Mouse (Mus musculus) E14TG2a.4 (cell line): ENCODE data around the gene Kynu.

Experiments used
- H3K27me3 ChIP-seq: 2 replicates; pipeline ENCODE4 v1.6.1; 2014; ENCODE audit warnings: low read length, control low read depth; ENCODE audit not compliant: insufficient read depth
- H3K36me3 ChIP-seq: 2 replicates; pipeline ENCODE4 v1.6.1; 2014; ENCODE audit warnings: low read length, control low read depth; ENCODE audit not compliant: insufficient read depth
- H3K4me1 ChIP-seq: replicated peaks from 2 replicates; pipeline ENCODE4 v1.6.1; 2014; ENCODE audit warnings: low read depth, low read length, control low read depth
- H3K4me3 ChIP-seq: replicated peaks from 2 replicates; pipeline ENCODE4 v1.5.1; 2014; ENCODE audit warnings: mild to moderate bottlenecking, low read length
- H3K9me3 ChIP-seq: 2 replicates; pipeline ENCODE4 v1.6.1; 2014; ENCODE audit warnings: low read length, control low read depth
- CTCF ChIP-seq: conservative IDR thresholded peaks from 2 replicates; pipeline ENCODE4 v1.5.1; 2014; ENCODE audit warnings: low read length
- NANOG ChIP-seq: IDR thresholded peaks from 2 replicates; pipeline ENCODE4 v1.6.1; 2014; ENCODE audit warnings: borderline replicate concordance, low read length, mixed read lengths
- POU5F1 ChIP-seq: IDR thresholded peaks from 2 replicates; pipeline ENCODE4 v1.6.1; 2014; ENCODE audit warnings: low read length, borderline replicate concordance

Kynu gene

GRCm38 (mm10) chr2:43555062-43555888 is at the start of gene Kynu:
Gene Kynu (plus strand): TSS chr2:43555329.
- no peak for TF ChIP-seq CTCF
- TF ChIP-seq POU5F1 = no peak
- no peak for TF ChIP-seq NANOG
- no peaks in the 10 kb centered on the region for H3K27me3 ChIP-seq
- H3K9me3 ChIP-seq = no peaks in the 10 kb centered on the region
- peaks cover 14% of the 10 kb centered on the region; the same call in 1 of the 2 replicates for H3K4me1 ChIP-seq
- no peak within 1 kb of the TSS for H3K4me3 ChIP-seq
- no peaks in the 10 kb centered on the region for H3K36me3 ChIP-seq

DNA sequence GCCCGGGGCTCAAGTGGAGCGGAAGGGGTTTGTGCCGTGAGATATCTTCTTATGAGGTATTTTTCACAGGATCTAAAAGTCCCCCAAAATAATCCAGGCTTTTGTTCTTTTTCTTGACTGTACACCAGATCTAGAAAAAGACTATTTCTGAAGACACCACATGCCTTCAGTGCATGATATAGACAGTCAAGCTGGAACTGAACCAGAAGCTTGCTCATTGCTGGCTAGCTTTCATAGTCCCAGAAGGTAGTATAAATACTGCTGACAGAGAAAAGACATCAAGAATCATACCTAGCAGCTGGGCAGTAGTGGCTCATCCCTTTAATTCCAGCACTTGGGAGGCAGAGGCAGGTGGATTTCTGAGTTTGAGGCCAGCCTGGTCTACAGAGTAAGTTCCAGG is 48.9 kb upstream of the Kynu start:
- Histone ChIP-seq H3K27me3 (no peaks in the 10 kb centered on the region), H3K4me3 (no peak overlapping the region), H3K4me1 (no peaks in the 10 kb centered on the region), H3K36me3 (no peaks in the 10 kb centered on the region), H3K9me3 (no peaks in the 10 kb centered on the region)
- TF ChIP-seq POU5F1 (no peak), CTCF (no peak), NANOG (no peak)

GRCm38 (mm10) chr2:43513852-43514251 is 41.3 kb upstream of the Kynu start:
- H3K27me3 ChIP-seq = no peaks in the 10 kb centered on the region
- no peak overlapping the region for H3K4me3 ChIP-seq
- H3K9me3 ChIP-seq = peaks cover 5% of the 10 kb centered on the region; the same call in 1 of the 2 replicates
- no peaks in the 10 kb centered on the region for H3K4me1 ChIP-seq
- no peaks in the 10 kb centered on the region for H3K36me3 ChIP-seq
- no peak for TF ChIP-seq POU5F1
- TF ChIP-seq CTCF = no peak
- no peak for TF ChIP-seq NANOG

DNA sequence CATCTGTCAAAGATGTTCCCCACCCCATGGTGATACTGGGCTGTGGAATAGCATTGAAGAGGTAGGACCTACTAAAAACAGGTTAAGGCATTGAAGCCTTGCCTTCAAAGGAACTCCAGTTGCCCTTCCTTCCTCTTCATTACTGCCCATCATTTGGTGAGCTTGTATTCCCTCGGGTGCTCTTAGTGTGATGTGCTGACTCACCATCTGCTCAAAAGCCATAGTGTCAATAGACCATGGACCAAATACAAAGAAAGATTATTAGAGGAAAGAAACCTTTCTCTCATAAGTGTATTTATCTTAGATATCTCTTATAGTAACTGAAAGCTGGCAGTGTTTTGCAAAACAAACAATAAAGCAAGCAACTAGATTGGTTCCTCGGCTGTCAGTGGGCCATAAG is 20.7 kb upstream of the Kynu start:
- Histone ChIP-seq H3K9me3 (no peaks in the 10 kb centered on the region), H3K36me3 (no peaks in the 10 kb centered on the region), H3K4me3 (no peak overlapping the region), H3K27me3 (no peaks in the 10 kb centered on the region), H3K4me1 (no peaks in the 10 kb centered on the region)
- TF ChIP-seq NANOG (no peak), CTCF (no peak), POU5F1 (no peak)

- TF ChIP-seq CTCF = no peak
- TF ChIP-seq POU5F1 = no peak
- no peak for TF ChIP-seq NANOG
- Histone ChIP-seq H3K4me1 (no peaks in the 10 kb centered on the region), H3K9me3 (no peaks in the 10 kb centered on the region), H3K4me3 (no peak overlapping the region), H3K27me3 (no peaks in the 10 kb centered on the region), H3K36me3 (no peaks in the 10 kb centered on the region)
These were observed 12.5 kb upstream of the Kynu start for GRCm38 (mm10) chr2:43542615-43543014.

- Histone ChIP-seq H3K4me1 (no peaks in the 10 kb centered on the region), H3K36me3 (no peaks in the 10 kb centered on the region), H3K9me3 (no peaks in the 10 kb centered on the region), H3K27me3 (no peaks in the 10 kb centered on the region), H3K4me3 (no peak overlapping the region)
- TF ChIP-seq POU5F1 (no peak), CTCF (no peak), NANOG (no peak)
These were observed 9.5 kb upstream of the Kynu start for GRCm38 (mm10) chr2:43545665-43546064.

DNA sequence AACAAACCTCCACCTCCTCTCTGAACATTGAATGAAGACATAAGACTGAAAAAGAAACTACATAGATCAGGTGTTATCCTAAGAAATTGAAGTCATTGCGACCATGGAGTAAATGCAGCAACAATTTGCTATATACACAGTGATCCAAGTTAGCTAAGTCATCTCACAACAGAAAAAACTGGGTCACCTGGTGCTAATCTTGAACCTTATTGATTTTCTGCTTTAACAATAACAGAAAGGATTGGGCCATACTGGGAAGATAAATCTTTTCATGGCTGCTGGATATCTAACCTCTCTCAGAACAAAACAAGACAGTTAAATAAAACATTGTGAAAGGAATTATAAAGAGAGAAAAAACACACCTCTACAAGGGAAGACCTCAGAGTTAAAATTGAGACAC is 8.7 kb upstream of the Kynu start:
- Histone ChIP-seq H3K27me3 (no peaks in the 10 kb centered on the region), H3K36me3 (no peaks in the 10 kb centered on the region), H3K9me3 (no peaks in the 10 kb centered on the region), H3K4me3 (no peak overlapping the region), H3K4me1 (no peaks in the 10 kb centered on the region)
- TF ChIP-seq POU5F1 (no peak), NANOG (no peak), CTCF (no peak)

DNA sequence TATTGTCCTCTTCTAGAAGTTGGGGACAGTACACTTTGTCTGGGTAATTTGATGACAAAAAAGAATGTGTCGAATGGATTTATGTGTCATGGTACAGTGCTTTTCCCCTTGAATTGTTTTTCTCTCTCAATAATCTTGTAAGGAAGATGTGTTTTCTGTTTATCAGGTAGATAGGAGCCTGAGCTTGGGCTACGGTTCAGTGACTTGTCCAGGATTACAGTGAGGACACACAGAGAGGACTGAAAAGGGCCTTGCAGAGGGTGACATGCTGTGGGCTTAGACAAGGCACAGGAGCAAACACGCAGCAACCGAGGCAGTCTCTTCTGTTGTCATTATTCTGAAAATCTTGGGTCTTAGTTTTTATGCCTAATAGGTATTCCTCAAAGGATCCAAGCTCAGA is 913 bp upstream of the Kynu start:
- Histone ChIP-seq H3K36me3 (no peaks in the 10 kb centered on the region), H3K4me1 (peaks cover 14% of the 10 kb centered on the region; the same call in 1 of the 2 replicates), H3K9me3 (no peaks in the 10 kb centered on the region), H3K27me3 (no peaks in the 10 kb centered on the region), H3K4me3 (no peak overlapping the region)
- TF ChIP-seq NANOG = no peak
- no peak for TF ChIP-seq POU5F1
- no peak for TF ChIP-seq CTCF

- Histone ChIP-seq H3K4me1 (peaks cover 14% of the 10 kb centered on the region; the same call in 1 of the 2 replicates), H3K36me3 (no peaks in the 10 kb centered on the region), H3K9me3 (no peaks in the 10 kb centered on the region), H3K27me3 (no peaks in the 10 kb centered on the region), H3K4me3 (no peak overlapping the region)
- no peak for TF ChIP-seq POU5F1
- no peak for TF ChIP-seq NANOG
- TF ChIP-seq CTCF = no peak
These were observed 758 bp downstream of the Kynu start for GRCm38 (mm10) chr2:43555889-43556285.
